Comparison of ENCODE assay signal across 8 mouse cellular contexts in the genomic region with DNA sequence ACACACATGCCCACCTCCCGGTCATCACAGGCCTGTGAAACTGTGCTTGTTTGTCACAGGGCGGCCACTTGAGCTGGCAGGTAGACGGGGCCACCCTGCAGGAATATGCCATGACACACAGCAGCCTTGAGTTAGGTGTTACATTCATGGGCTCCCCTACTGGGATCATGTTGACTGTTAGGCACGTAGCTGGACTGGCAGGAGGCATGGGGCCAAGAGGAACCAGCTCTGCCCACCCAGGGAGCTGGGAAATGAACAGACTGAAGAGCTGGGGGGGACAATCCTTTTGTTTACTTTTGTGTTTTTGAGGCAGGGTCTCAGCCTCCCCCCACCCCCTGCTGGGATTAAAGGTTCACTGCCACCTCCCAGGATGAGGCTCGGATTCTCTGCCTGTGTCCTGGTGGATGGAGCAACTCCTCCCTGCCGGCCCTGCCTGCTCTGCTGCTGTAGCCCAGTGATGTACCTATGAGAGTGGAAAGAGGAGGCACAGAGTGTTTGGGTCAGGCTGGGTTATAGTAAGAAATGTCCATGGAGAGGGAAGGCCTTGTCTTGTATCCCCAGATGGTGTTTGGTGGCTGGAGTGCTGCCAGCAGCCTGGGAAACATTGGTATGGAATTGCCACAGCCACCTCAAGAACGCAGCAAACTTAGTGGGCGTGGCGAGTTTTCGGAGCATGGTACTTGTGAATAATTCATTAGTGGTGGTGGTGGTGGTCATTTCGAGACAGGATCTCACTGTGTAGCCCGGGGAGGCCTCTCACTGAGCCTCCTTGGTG. TPM values are rescaled to one million over a fixed set of nuclear protein-coding genes. Genes with fewer than 3 reads are reported as not detected.
DNase-seq lines count a peak whose midpoint lies in the region; ATAC-seq and TF ChIP-seq lines count a peak whose summit lies in the region.

No protein-coding gene starts in this region.

- peaks cover 30% of the 10 kb centered on the region for H3K4me1 ChIP-seq in heart, embryonic 13.5 days
- peaks cover 54% of the 10 kb centered on the region for H3K4me1 ChIP-seq in E14TG2a.4 (replicated peaks; ENCODE audit: low read depth, low read length)
- H3K4me1 ChIP-seq in embryonic facial prominence, embryonic 12.5 days, result peaks cover 22% of the 10 kb centered on the region
- peaks cover 28% of the 10 kb centered on the region for H3K4me1 ChIP-seq in limb, embryonic 13.5 days
- H3K4me1 ChIP-seq in stomach, postnatal 0 days (replicated peaks; ENCODE audit: control insufficient read depth, insufficient read depth), result 0 out of 2 replicates have a peak, but pooled peaks cover 2% of the 10 kb centered on the region
- H3K4me1 ChIP-seq in lung, postnatal 0 days (ENCODE audit: insufficient read depth, low read depth, low read length), result peaks cover 10% of the 10 kb centered on the region; the same call in 1 of the 2 replicates

- TF ChIP-seq CTCF in E14TG2a.4 (conservative IDR thresholded peaks at IDR 0.05; ENCODE audit: low read length), result no peak
- TF ChIP-seq CTCF in stomach, postnatal 0 days (IDR thresholded peaks at IDR 0.05; ENCODE audit: low read depth), result no peak
- TF ChIP-seq CTCF in lung, postnatal 0 days (IDR thresholded peaks at IDR 0.05), result no peak

- H3K4me3 ChIP-seq in heart, embryonic 13.5 days, result peak overlapping the region; percentile 61
- H3K4me3 ChIP-seq in E14TG2a.4 (replicated peaks; ENCODE audit: low read length), result 0 out of 2 replicates have a peak overlapping the region, but pooled peaks have one; percentile 21
- peak overlapping the region; percentile 77 for H3K4me3 ChIP-seq in embryonic facial prominence, embryonic 12.5 days
- H3K4me3 ChIP-seq in limb, embryonic 13.5 days, result peak overlapping the region; percentile 76
- H3K4me3 ChIP-seq in stomach, postnatal 0 days (ENCODE audit: low read depth, low read length), result no peak overlapping the region
- no peak overlapping the region for H3K4me3 ChIP-seq in lung, postnatal 0 days (ENCODE audit: low read depth, low read length)

- peak overlapping the region; percentile 94 for H3K4me2 ChIP-seq in heart, embryonic 13.5 days
- peak overlapping the region; percentile 96 for H3K4me2 ChIP-seq in embryonic facial prominence, embryonic 12.5 days (replicated peaks)
- H3K4me2 ChIP-seq in limb, embryonic 13.5 days (replicated peaks), result peak overlapping the region; percentile 96
- peak overlapping the region; percentile 27; the same call in 1 of the 2 replicates for H3K4me2 ChIP-seq in stomach, postnatal 0 days (replicated peaks; ENCODE audit: low read depth)
- H3K4me2 ChIP-seq in lung, postnatal 0 days (replicated peaks; ENCODE audit: low read depth, low read length), result no peak overlapping the region

- no peak for TF ChIP-seq EP300 in stomach, postnatal 0 days (optimal IDR thresholded peaks at IDR 0.05)
- no peak for TF ChIP-seq EP300 in lung, postnatal 0 days (IDR thresholded peaks at IDR 0.05)

- WGBS in heart, embryonic 13.5 days, result 67% methylated on average over 12 of the region's 12 CpGs
- 60% methylated on average over 12 of the region's 12 CpGs for WGBS in embryonic facial prominence, embryonic 12.5 days
- 55% methylated on average over 12 of the region's 12 CpGs for WGBS in limb, embryonic 13.5 days
- WGBS in stomach, postnatal 0 days, result 65% methylated on average over 12 of the region's 12 CpGs
- WGBS in lung, postnatal 0 days, result 62% methylated on average over 12 of the region's 12 CpGs

- H3K9me3 ChIP-seq in heart, embryonic 13.5 days, result no peaks in the 10 kb centered on the region
- H3K9me3 ChIP-seq in E14TG2a.4 (ENCODE audit: low read length), result no peaks in the 10 kb centered on the region
- H3K9me3 ChIP-seq in embryonic facial prominence, embryonic 12.5 days, result no peaks in the 10 kb centered on the region
- H3K9me3 ChIP-seq in limb, embryonic 13.5 days, result no peaks in the 10 kb centered on the region
- no peaks in the 10 kb centered on the region for H3K9me3 ChIP-seq in stomach, postnatal 0 days (ENCODE audit: control insufficient read depth, low read length)
- no peaks in the 10 kb centered on the region for H3K9me3 ChIP-seq in lung, postnatal 0 days (ENCODE audit: low read length)

- H3K27ac ChIP-seq in heart, embryonic 13.5 days (replicated peaks), result no peak overlapping the region
- H3K27ac ChIP-seq in embryonic facial prominence, embryonic 12.5 days, result no peak overlapping the region; the same call in 1 of the 2 replicates
- no peak overlapping the region for H3K27ac ChIP-seq in limb, embryonic 13.5 days
- no peak overlapping the region for H3K27ac ChIP-seq in stomach, postnatal 0 days (replicated peaks)
- no peak overlapping the region; the same call in 1 of the 2 replicates for H3K27ac ChIP-seq in lung, postnatal 0 days (ENCODE audit: low read length)

- ATAC-seq in heart, embryonic 13.5 days (ENCODE audit: extremely low read depth, insufficient number of reproducible peaks, low FRiP score, low TSS enrichment), result no peak
- no peak for ATAC-seq in embryonic facial prominence, embryonic 12.5 days (ENCODE audit: insufficient number of reproducible peaks, insufficient read depth, low FRiP score, low TSS enrichment)
- no peak for ATAC-seq in limb, embryonic 13.5 days (ENCODE audit: low FRiP score, low read depth)
- ATAC-seq in stomach, postnatal 0 days (ENCODE audit: low FRiP score, low TSS enrichment), result no peak
- ATAC-seq in lung, postnatal 0 days, result no peak

- DNase-seq in heart, adult 8-10 months (ENCODE audit: low spot score), result no peak
- DNase-seq in stomach, postnatal 0 days (ENCODE audit: low spot score), result no peak
- DNase-seq in adrenal gland, adult 8-10 months, result no peak
- DNase-seq in lung, postnatal 0 days (ENCODE audit: low spot score), result no peak

- H3K27me3 ChIP-seq in heart, embryonic 13.5 days (replicated peaks), result 0 out of 2 replicates have a peak, but pooled peaks cover 4% of the 10 kb centered on the region
- H3K27me3 ChIP-seq in E14TG2a.4 (ENCODE audit: insufficient read depth, low read length), result peaks cover 15% of the 10 kb centered on the region
- no peaks in the 10 kb centered on the region for H3K27me3 ChIP-seq in embryonic facial prominence, embryonic 12.5 days
- H3K27me3 ChIP-seq in limb, embryonic 13.5 days, result no peaks in the 10 kb centered on the region
- no peaks in the 10 kb centered on the region for H3K27me3 ChIP-seq in stomach, postnatal 0 days (ENCODE audit: control insufficient read depth, insufficient read depth, low read length)
- 0 out of 2 replicates have a peak, but pooled peaks cover 4% of the 10 kb centered on the region for H3K27me3 ChIP-seq in lung, postnatal 0 days (replicated peaks; ENCODE audit: insufficient read depth, low read length)

- peaks cover 23% of the 10 kb centered on the region for H3K36me3 ChIP-seq in heart, embryonic 13.5 days
- peaks cover 62% of the 10 kb centered on the region for H3K36me3 ChIP-seq in E14TG2a.4 (ENCODE audit: insufficient read depth, low read length)
- peaks cover 27% of the 10 kb centered on the region for H3K36me3 ChIP-seq in embryonic facial prominence, embryonic 12.5 days
- peaks cover 36% of the 10 kb centered on the region for H3K36me3 ChIP-seq in limb, embryonic 13.5 days
- H3K36me3 ChIP-seq in stomach, postnatal 0 days (ENCODE audit: control insufficient read depth, insufficient read depth, low read length), result peaks cover 5% of the 10 kb centered on the region; the same call in 1 of the 2 replicates
- peaks cover 2% of the 10 kb centered on the region; the same call in 1 of the 2 replicates for H3K36me3 ChIP-seq in lung, postnatal 0 days (ENCODE audit: insufficient read depth, low read length)

- H3K9ac ChIP-seq in heart, embryonic 13.5 days, result peak overlapping the region; percentile 58
- H3K9ac ChIP-seq in embryonic facial prominence, embryonic 12.5 days, result peak overlapping the region; percentile 25
- peak overlapping the region; percentile 64 for H3K9ac ChIP-seq in limb, embryonic 13.5 days
- H3K9ac ChIP-seq in stomach, postnatal 0 days (ENCODE audit: low read length), result no peak overlapping the region
- H3K9ac ChIP-seq in lung, postnatal 0 days (replicated peaks; ENCODE audit: low read depth), result no peak overlapping the region

RNA-seq across cellular contexts. Expression of gene Pdxp, which starts 2.5 kb away (rescaled TPM):
- polyA plus RNA-seq in heart, embryonic 13.5 days (2015; fragmentation: Nextera tagmentation; extraction: Ambion mirVana), result 20.2 and 21.2 TPM in 2 replicates
- total RNA-seq in heart, adult 8-10 months (2022), result 1 to 10 TPM in 2 of 4 experiments, under 1 TPM in 2; 0.69 to 1.0 (median 0.88) TPM
- 37.3 and 37.6 TPM in 2 replicates for polyA plus RNA-seq in embryonic facial prominence, embryonic 12.5 days (2016; fragmentation: Nextera tagmentation; extraction: Ambion mirVana)
- polyA plus RNA-seq in limb, embryonic 13.5 days (2015; fragmentation: Nextera tagmentation; extraction: Ambion mirVana), result 19.1 and 20.3 TPM in 2 replicates
- polyA plus RNA-seq in stomach, postnatal 0 days (2015; fragmentation: Nextera tagmentation; extraction: Ambion mirVana), result 4.1 and 4.3 TPM in 2 replicates
- total RNA-seq in adrenal gland, adult 8-10 months (2022), result 1 to 10 TPM; 4.6 to 8.6 (median 5.9) TPM
- polyA plus RNA-seq in lung, postnatal 0 days (2015; fragmentation: Nextera tagmentation; extraction: Ambion mirVana), result 1.8 and 1.9 TPM in 2 replicates

RNA-seq across cellular contexts. Expression of gene Lgals1, which starts 10.3 kb away (rescaled TPM):
- polyA plus RNA-seq in heart, embryonic 13.5 days (2015; fragmentation: Nextera tagmentation; extraction: Ambion mirVana), result 798 and 814 TPM in 2 replicates
- 100 to 1,000 TPM; 175 to 339 (median 222) TPM for total RNA-seq in heart, adult 8-10 months (2022)
- 1,294 and 1,324 TPM in 2 replicates for polyA plus RNA-seq in embryonic facial prominence, embryonic 12.5 days (2016; fragmentation: Nextera tagmentation; extraction: Ambion mirVana)
- 1,866 and 1,947 TPM in 2 replicates for polyA plus RNA-seq in limb, embryonic 13.5 days (2015; fragmentation: Nextera tagmentation; extraction: Ambion mirVana)
- 1,326 and 1,632 TPM in 2 replicates for polyA plus RNA-seq in stomach, postnatal 0 days (2015; fragmentation: Nextera tagmentation; extraction: Ambion mirVana)
- total RNA-seq in adrenal gland, adult 8-10 months (2022), result 100 to 1,000 TPM; 294 to 595 (median 433) TPM
- polyA plus RNA-seq in lung, postnatal 0 days (2015; fragmentation: Nextera tagmentation; extraction: Ambion mirVana), result 655 and 726 TPM in 2 replicates

RNA-seq across cellular contexts. Expression of gene Sh3bp1, which starts 16.7 kb away (rescaled TPM):
- 18.8 and 19.5 TPM in 2 replicates for polyA plus RNA-seq in heart, embryonic 13.5 days (2015; fragmentation: Nextera tagmentation; extraction: Ambion mirVana)
- total RNA-seq in heart, adult 8-10 months (2022), result 1 to 10 TPM; 2.6 to 6.3 (median 4.1) TPM
- 39.4 and 42.2 TPM in 2 replicates for polyA plus RNA-seq in embryonic facial prominence, embryonic 12.5 days (2016; fragmentation: Nextera tagmentation; extraction: Ambion mirVana)
- polyA plus RNA-seq in limb, embryonic 13.5 days (2015; fragmentation: Nextera tagmentation; extraction: Ambion mirVana), result 43.7 and 51.3 TPM in 2 replicates
- 22.7 and 27.4 TPM in 2 replicates for polyA plus RNA-seq in stomach, postnatal 0 days (2015; fragmentation: Nextera tagmentation; extraction: Ambion mirVana)
- 10 to 100 TPM in 2 of 4 experiments, 1 to 10 TPM in 2; 8.5 to 23.0 (median 15.2) TPM for total RNA-seq in adrenal gland, adult 8-10 months (2022)
- 12.7 and 12.8 TPM in 2 replicates for polyA plus RNA-seq in lung, postnatal 0 days (2015; fragmentation: Nextera tagmentation; extraction: Ambion mirVana)

RNA-seq across cellular contexts. Expression of gene Gm49510, which starts 16.8 kb away (rescaled TPM):
- 0.20 and 0.31 TPM in 2 replicates for polyA plus RNA-seq in heart, embryonic 13.5 days (2015; fragmentation: Nextera tagmentation; extraction: Ambion mirVana)
- not detected for total RNA-seq in heart, adult 8-10 months (2022)
- 0.29 and 1.4 TPM in 2 replicates for polyA plus RNA-seq in embryonic facial prominence, embryonic 12.5 days (2016; fragmentation: Nextera tagmentation; extraction: Ambion mirVana)
- polyA plus RNA-seq in limb, embryonic 13.5 days (2015; fragmentation: Nextera tagmentation; extraction: Ambion mirVana), result 0.34 and 0.71 TPM in 2 replicates
- polyA plus RNA-seq in stomach, postnatal 0 days (2015; fragmentation: Nextera tagmentation; extraction: Ambion mirVana), result 0.27 and 0.28 TPM in 2 replicates
- total RNA-seq in adrenal gland, adult 8-10 months (2022), result under 1 TPM in 1 of 4 experiments, not detected in 3; 0.45 TPM
- 0.10 and 0.42 TPM in 2 replicates for polyA plus RNA-seq in lung, postnatal 0 days (2015; fragmentation: Nextera tagmentation; extraction: Ambion mirVana)

RNA-seq across cellular contexts. Expression of gene Nol12, which starts 18.5 kb away (rescaled TPM):
- 37.3 and 42.9 TPM in 2 replicates for polyA plus RNA-seq in heart, embryonic 13.5 days (2015; fragmentation: Nextera tagmentation; extraction: Ambion mirVana)
- total RNA-seq in heart, adult 8-10 months (2022), result 10 to 100 TPM; 14.7 to 17.9 (median 17.1) TPM
- polyA plus RNA-seq in embryonic facial prominence, embryonic 12.5 days (2016; fragmentation: Nextera tagmentation; extraction: Ambion mirVana), result 59.0 and 60.5 TPM in 2 replicates
- 55.7 and 60.0 TPM in 2 replicates for polyA plus RNA-seq in limb, embryonic 13.5 days (2015; fragmentation: Nextera tagmentation; extraction: Ambion mirVana)
- polyA plus RNA-seq in stomach, postnatal 0 days (2015; fragmentation: Nextera tagmentation; extraction: Ambion mirVana), result 32.3 and 36.4 TPM in 2 replicates
- total RNA-seq in adrenal gland, adult 8-10 months (2022), result 10 to 100 TPM; 51.2 to 58.9 (median 52.1) TPM
- 26.8 and 28.9 TPM in 2 replicates for polyA plus RNA-seq in lung, postnatal 0 days (2015; fragmentation: Nextera tagmentation; extraction: Ambion mirVana)

Comparison
In these comparisons a context has a peak if more than half of its experiments do, and no peak if none do; other contexts are left out.
1. H3K4me3 ChIP-seq: peak in heart, embryonic 13.5 days (single experiment), E14TG2a.4 (single experiment), embryonic facial prominence, embryonic 12.5 days (single experiment) and limb, embryonic 13.5 days (single experiment); none in stomach, postnatal 0 days (single experiment) and lung, postnatal 0 days (single experiment).
2. H3K9ac ChIP-seq: peak in heart, embryonic 13.5 days (single experiment), embryonic facial prominence, embryonic 12.5 days (single experiment) and limb, embryonic 13.5 days (single experiment); none in stomach, postnatal 0 days (single experiment) and lung, postnatal 0 days (single experiment).